Mouse (Mus musculus): ENCODE results near the gene Thbs1.
"Not testable (repeated sequence)": the region's sequence is repeated elsewhere in the genome, so short reads cannot be mapped to it uniquely, and the experiment has no call there.

Gene Thbs1

GRCm38 (mm10) chr2:118114671-118115070 is 3.0 kb downstream of the Thbs1 start:
- DNase-seq (ENCODE audit: extremely low spot score), result no peak

- DNase-seq (ENCODE audit: extremely low spot score), result no peak
Observed at GRCm38 (mm10) chr2:118115647-118116046, 4.0 kb downstream of the Thbs1 start.

- no peak for DNase-seq (ENCODE audit: extremely low spot score)
Observed at GRCm38 (mm10) chr2:118116180-118116579, 4.5 kb downstream of the Thbs1 start.

- no peak for DNase-seq (ENCODE audit: extremely low spot score)
Observed at GRCm38 (mm10) chr2:118116754-118117290, 5.1 kb downstream of the Thbs1 start.

GRCm38 (mm10) chr2:118117401-118117800 is 5.7 kb downstream of the Thbs1 start:
- DNase-seq (ENCODE audit: extremely low spot score), result no peak

GRCm38 (mm10) chr2:118118045-118118444 is 6.4 kb downstream of the Thbs1 start:
- DNase-seq (ENCODE audit: extremely low spot score), result no peak

GRCm38 (mm10) chr2:118118515-118118914 is 6.8 kb downstream of the Thbs1 start:
- DNase-seq (ENCODE audit: extremely low spot score), result no peak

GRCm38 (mm10) chr2:118119684-118120083 is 8.0 kb downstream of the Thbs1 start:
- no peak for DNase-seq (ENCODE audit: extremely low spot score)

- DNase-seq (ENCODE audit: extremely low spot score), result no peak
Observed at GRCm38 (mm10) chr2:118120095-118120494, 8.4 kb downstream of the Thbs1 start.

GRCm38 (mm10) chr2:118120751-118121150 is 9.1 kb downstream of the Thbs1 start:
- DNase-seq (ENCODE audit: extremely low spot score), result no peak

GRCm38 (mm10) chr2:118122291-118122690 is 10.6 kb downstream of the Thbs1 start:
- no peak for DNase-seq (ENCODE audit: extremely low spot score)

- no peak for DNase-seq (ENCODE audit: extremely low spot score)
Observed at GRCm38 (mm10) chr2:118123743-118124142, 12.1 kb downstream of the Thbs1 start.

- DNase-seq (ENCODE audit: extremely low spot score), result no peak
Observed at GRCm38 (mm10) chr2:118124437-118124836, 12.8 kb downstream of the Thbs1 start.

GRCm38 (mm10) chr2:118125211-118125939 is 13.7 kb downstream of the Thbs1 start:
- no peak for DNase-seq (ENCODE audit: extremely low spot score)

- DNase-seq (ENCODE audit: extremely low spot score), result no peak
Observed at GRCm38 (mm10) chr2:118125943-118126470, 14.3 kb downstream of the Thbs1 start.

GRCm38 (mm10) chr2:118127516-118128288 is 16.0 kb downstream of the Thbs1 start:
- no peak for DNase-seq (ENCODE audit: extremely low spot score)

- no peak for DNase-seq (ENCODE audit: extremely low spot score)
Observed at GRCm38 (mm10) chr2:118128313-118128712, 16.6 kb downstream of the Thbs1 start.

- DNase-seq (ENCODE audit: extremely low spot score), result no peak
Observed at GRCm38 (mm10) chr2:118137071-118137470, 25.4 kb downstream of the Thbs1 start.

- no peak for DNase-seq (ENCODE audit: extremely low spot score)
Observed at GRCm38 (mm10) chr2:118137776-118138175, 26.1 kb downstream of the Thbs1 start.

- DNase-seq (ENCODE audit: extremely low spot score), result no peak
Observed at GRCm38 (mm10) chr2:118139261-118139660, 27.6 kb downstream of the Thbs1 start.

GRCm38 (mm10) chr2:118141651-118142050 is 30.0 kb downstream of the Thbs1 start:
- DNase-seq (ENCODE audit: extremely low spot score), result no peak

- DNase-seq (ENCODE audit: extremely low spot score), result not testable (repeated sequence)
Observed at GRCm38 (mm10) chr2:118147749-118148148, 36.1 kb downstream of the Thbs1 start.
